Mouse (Mus musculus) cerebellum, adult 18-20 months (tissue): ENCODE measurements around the gene Cntn2.

Source experiments
- DNase-seq, 2 experiments: peaks; one replicate each; pipeline ENCODE4 v3.0.0; 2021

Gene Cntn2

GRCm38 (mm10) chr1:132557901-132558631 is 15.0 kb upstream of the Cntn2 start:
- peak; percentile 62 to 65 for DNase-seq

GRCm38 (mm10) chr1:132543789-132544188 is 733 bp upstream of the Cntn2 start:
- DNase-seq = peak; percentile 27 to 40

- peak in 1 of 2 experiments; percentile 60 for DNase-seq
These were observed 1.0 kb downstream of the Cntn2 start for GRCm38 (mm10) chr1:132541824-132542599.

- peak; percentile 65 to 74 for DNase-seq
These were observed 1.8 kb downstream of the Cntn2 start for GRCm38 (mm10) chr1:132541171-132541823.

DNA sequence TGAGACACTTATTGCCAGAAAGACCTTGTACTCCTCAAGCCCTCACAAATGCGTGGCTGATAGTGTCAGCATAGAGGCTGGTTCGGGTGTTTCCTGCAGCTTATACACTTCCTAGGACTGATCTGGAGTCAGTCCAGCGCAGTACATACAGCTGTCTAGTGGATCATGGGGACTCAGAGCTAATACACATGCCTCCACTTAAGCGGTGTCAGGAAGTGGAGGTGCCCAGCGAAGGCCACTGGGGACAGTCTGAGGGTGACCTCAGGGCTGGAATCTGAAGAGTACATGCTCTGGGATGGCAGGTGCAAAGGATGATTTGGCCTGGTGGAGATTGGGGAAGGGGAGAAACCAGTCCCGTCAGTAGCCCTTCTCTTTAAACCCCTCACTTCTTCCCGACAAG is 2.4 kb downstream of the Cntn2 start:
- DNase-seq = no peak

DNA sequence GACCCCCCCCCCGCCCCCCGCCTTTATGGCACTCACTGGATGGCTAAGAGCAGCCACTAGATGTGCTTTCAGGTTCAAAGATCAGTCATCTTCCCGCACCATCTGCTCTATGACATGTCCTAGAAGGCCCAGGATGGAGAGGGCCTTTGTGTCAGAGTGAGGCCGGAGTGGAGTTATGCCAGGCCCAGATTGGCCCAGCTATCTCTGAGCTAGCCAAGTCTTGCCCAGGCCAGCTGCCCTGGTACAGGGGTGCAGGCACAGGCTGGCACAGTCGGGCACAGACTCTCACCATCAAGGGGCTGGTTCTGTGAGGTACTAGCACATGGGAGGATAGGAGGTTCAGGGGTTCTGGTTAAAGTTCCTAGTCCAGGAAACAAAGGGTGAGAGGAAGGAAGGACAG is 5.3 kb downstream of the Cntn2 start:
- peak; percentile 87 to 93 for DNase-seq

DNA sequence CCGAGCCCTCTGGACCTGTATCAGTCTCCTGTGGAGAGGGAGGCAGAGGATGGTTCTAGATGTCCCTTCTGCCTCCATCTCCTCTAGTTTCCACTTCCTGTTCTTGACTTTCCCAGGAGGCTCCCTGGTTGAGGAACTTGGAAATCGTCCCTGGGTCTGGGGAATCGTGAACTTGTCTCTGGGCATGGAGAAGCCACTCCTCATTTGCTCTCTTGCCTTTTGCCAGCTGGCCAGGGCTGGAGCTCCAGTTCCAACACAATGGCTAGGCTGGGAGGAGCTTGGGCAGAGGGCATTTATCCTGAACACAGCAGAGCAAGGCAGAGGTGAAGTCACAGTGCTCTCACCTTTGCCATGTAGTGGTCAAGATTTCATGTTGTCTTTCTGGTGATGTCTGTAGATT is 6.6 kb downstream of the Cntn2 start:
- DNase-seq = peak in 1 of 2 experiments; percentile 55

- no peak for DNase-seq
These were observed 7.5 kb downstream of the Cntn2 start for GRCm38 (mm10) chr1:132535541-132535940.

GRCm38 (mm10) chr1:132533840-132534239 is 9.2 kb downstream of the Cntn2 start:
- DNase-seq = no peak

GRCm38 (mm10) chr1:132532521-132532920 is 10.5 kb downstream of the Cntn2 start:
- no peak for DNase-seq

DNA sequence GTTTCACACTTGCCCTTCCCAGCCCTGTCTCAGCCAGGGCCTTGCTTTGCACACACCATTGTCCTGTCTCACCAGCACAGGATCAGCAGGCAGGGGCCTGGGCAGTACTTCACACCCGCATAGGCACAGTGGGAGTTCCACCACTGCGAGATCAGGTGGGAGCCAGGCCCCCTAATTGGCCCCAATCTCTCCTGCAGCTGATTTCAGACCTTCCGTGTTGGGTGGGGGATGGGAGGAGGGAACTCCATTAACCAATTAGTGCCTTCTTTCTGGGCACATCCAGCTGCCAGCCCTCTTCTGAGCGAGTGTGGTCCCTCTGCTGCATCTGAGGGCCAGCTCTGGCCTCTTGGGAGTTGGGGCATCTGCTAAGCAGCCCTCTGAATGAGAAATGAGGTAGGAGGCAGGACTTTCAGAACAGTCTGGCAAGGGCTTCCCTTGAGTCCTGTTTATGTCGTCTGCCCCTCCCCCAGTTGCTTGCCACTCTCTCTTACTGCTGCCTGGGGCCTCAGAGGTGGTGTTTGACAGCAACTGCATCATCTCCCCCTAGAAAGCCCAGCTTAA is 12.3 kb downstream of the Cntn2 start:
- no peak for DNase-seq

GRCm38 (mm10) chr1:132528647-132529334 is 14.3 kb downstream of the Cntn2 start:
- DNase-seq = peak; percentile 86 to 95

GRCm38 (mm10) chr1:132528071-132528470 is 15.0 kb downstream of the Cntn2 start:
- DNase-seq = no peak

- peak; percentile 87 to 89 for DNase-seq
These were observed 17.2 kb downstream of the Cntn2 start for GRCm38 (mm10) chr1:132525832-132526231.

GRCm38 (mm10) chr1:132523920-132524319 is 19.1 kb downstream of the Cntn2 start:
- peak in 1 of 2 experiments; percentile 61 for DNase-seq

DNA sequence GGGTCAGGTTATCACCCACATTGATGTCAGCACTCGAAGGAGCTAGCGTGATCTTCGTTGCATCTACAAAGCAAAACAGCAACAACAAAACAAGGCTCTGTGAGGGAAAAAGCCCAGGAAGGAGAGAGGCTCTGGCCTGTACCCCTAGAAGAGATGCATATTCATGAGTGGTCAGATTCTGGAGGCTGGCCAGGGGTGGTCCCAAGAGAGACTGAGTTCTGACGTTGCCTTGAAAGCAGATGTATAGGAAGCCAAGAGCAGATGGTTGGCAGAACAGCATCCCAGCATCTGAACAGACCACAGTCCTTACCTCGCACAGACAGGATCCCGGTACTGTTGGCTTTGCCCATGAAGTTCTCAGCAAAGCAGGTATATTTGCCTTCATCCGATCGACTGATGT is 20.0 kb downstream of the Cntn2 start:
- no peak for DNase-seq

GRCm38 (mm10) chr1:132520764-132521163 is 22.3 kb downstream of the Cntn2 start:
- DNase-seq = peak in 1 of 2 experiments; percentile 46

DNA sequence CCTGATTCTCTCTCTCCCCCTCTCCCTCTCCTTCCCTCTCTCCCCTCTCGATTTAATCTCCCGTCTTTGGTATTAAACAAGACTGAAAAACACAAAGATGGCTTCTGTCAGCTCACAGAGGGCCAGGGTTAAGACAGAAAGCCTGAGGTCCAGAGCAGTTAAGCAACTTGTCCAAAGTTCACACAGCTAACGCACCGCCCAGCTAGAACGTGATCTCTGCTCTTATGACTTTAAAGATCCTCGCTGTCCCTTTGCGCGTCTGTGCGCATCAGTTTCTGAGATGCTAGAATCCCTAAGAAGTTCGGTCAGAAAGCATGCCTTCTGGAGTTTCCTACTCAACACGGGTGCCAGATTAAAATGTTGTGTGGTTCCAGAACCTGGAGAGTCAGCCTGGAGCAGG is 23.3 kb downstream of the Cntn2 start:
- DNase-seq = peak in 1 of 2 experiments; percentile 6

DNA sequence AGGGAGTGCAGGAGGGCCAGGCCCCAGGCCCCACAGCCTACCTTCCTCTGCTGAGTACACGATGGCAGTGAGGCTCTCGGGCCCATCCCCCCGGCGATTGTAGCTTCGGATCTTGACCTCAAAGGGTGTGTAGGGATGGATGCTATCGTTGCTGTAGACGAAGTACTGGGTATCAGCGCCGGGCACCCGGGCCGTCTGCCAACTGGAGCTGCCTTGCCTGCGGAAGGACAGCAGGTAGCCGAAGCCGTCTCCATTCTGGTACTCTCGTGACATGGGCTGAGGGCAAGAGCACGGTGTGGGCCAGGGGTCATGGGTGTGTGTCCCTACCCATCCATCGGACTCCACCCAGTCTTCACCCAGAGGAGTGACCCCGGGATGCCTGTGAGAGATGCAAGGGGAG is 24.4 kb downstream of the Cntn2 start:
- DNase-seq = peak; percentile 81 to 84

- DNase-seq = peak in 1 of 2 experiments; percentile 26
These were observed 26.3 kb downstream of the Cntn2 start for GRCm38 (mm10) chr1:132516776-132517175.

GRCm38 (mm10) chr1:132515339-132515738 is 27.7 kb downstream of the Cntn2 start:
- no peak for DNase-seq

GRCm38 (mm10) chr1:132512106-132512505 is 30.9 kb downstream of the Cntn2 start:
- peak in 1 of 2 experiments; percentile 33 for DNase-seq

DNA sequence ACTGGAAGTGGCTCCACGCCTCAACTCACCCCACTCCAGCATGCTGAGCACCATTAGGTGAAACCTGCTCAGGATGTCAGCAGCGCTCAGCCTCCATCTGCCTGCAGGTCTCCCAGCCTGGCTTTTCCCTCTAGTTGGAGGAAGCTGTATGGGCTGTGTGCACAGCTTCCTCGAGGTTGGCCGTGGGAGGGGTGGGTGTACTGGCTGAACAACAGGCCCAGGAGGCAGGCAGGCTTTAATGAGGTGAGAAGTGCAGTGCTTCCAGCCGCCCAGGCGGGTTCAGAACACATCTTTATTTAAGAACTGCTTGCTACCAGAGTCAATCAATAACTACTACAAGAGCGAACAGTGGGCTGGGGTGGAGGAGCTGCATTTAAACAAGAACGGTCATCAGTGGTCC is 31.5 kb downstream of the Cntn2 start:
- DNase-seq = peak in 1 of 2 experiments; percentile 33
